Mouse (Mus musculus) right cerebral cortex, postnatal 25 days (tissue): ENCODE measurements at regions not wholly inside any gene's neighbourhood (a gene's known extent, or its start where the extent isn't known, plus 50 kb on each side); places are given as distances from the start of the nearest gene placed in this dataset.
"Not testable (repeated sequence)": the region's sequence is repeated elsewhere in the genome, so short reads cannot be mapped to it uniquely, and the experiment has no call there.

Experiments used
- DNase-seq: peaks from one replicate; pipeline ENCODE4 v3.0.0; 2022

DNA sequence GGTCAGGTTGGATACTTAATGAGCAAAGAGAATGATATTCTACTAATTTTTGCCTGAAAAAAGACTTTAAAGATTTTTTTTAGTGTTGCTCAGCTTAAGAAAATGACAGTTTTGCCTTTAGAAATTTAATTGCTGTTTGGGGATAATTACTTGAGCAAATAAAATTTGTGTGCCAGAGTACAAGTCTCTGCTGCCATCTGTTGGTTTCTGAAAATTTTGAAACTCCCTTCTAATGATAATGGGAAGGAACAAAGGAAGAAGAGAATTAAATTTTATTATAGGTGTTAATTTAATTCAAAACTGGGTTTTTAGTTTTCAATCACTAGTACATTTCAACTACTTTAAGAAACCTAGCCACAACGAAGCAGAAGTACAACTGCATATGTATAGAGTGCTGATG is 94.1 kb downstream of the Gm17521 start:
- no peak for DNase-seq

DNA sequence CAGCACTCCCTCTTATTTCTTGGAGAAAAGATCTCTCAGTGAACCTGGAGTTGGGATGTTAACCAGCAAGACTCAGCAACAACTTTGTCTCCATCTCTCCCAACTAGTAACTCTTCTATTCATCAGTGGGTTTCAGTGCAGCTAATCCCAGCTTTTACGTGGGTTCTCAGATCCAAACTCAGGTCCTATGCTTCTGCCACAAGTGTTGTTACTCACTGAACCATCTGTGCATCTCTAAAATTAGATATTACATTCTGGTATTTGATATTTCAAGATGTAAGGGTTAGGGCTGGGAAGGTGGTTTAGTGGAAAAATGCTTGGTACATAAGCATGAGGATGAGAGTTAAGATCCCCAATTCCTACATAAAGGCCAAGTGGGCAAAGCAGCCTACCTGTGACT is 136.8 kb downstream of the Gm17521 start:
- no peak for DNase-seq

DNA sequence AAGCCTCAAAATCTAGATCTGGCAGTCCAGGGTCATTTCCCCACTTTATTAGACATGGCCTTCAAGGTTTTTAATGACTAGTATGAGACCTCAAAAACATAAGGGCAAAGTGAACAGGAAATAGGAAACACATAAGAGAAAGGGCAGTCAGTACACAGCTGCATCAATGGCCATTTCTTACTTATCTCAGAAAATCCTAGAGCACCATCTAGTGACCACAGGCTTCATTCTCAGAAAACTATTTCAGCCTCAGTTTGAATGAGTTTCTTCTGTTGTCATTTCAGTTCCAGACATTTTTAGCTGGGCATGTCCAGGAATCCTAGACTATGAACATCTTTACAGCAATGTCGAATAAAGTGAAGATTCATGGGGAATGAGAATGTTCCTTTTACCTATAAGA is 175.0 kb downstream of the Gm17521 start:
- no peak for DNase-seq

DNA sequence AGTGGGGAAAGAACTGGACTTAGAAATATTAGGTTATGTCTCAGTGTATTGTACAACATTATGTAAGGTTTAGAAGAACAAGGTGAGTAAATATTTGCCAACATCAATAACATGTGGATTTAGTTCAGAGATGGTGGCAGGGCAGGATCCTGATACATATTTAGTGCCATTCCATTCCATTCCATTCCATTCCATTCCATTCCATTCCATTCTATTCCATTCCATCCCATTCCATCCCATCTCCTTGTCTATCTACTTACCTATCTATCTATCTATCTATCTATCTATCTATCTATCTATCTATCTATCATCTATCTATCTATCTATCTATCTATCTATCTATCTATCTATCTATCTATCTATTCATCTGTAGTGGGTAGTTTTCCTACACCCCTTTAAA is 198.2 kb downstream of the Gm17521 start:
- not testable (repeated sequence) for DNase-seq

DNA sequence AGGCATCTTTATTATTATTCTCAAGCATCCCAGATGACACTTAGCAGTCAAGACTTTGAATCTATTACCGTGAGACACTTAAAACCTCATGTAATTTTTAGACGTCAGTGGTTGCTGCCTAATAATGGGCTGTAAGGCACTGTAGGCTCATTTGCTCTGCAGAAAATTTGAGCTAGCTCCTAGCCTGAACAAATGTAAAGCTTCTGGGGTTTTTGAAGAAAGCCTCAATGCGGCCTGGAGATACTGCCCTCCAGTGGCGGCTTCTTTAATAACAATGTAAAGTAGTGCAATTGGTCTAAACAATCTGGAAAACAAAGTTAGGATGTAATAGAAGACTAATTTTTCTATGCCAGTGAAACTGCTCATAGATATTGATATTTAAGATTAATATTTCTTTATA is 203.4 kb downstream of the Gm17521 start:
- DNase-seq, result peak; percentile 5
